Mouse (Mus musculus): Measurements from ENCODE around the gene Smc1a.
A peak's percentile ranks its signal among the peaks of the same experiment; 100 is the strongest.
"Not testable (repeated sequence)": the region's sequence is repeated elsewhere in the genome, so short reads cannot be mapped to it uniquely, and the experiment has no call there.

The Smc1a gene

DNA sequence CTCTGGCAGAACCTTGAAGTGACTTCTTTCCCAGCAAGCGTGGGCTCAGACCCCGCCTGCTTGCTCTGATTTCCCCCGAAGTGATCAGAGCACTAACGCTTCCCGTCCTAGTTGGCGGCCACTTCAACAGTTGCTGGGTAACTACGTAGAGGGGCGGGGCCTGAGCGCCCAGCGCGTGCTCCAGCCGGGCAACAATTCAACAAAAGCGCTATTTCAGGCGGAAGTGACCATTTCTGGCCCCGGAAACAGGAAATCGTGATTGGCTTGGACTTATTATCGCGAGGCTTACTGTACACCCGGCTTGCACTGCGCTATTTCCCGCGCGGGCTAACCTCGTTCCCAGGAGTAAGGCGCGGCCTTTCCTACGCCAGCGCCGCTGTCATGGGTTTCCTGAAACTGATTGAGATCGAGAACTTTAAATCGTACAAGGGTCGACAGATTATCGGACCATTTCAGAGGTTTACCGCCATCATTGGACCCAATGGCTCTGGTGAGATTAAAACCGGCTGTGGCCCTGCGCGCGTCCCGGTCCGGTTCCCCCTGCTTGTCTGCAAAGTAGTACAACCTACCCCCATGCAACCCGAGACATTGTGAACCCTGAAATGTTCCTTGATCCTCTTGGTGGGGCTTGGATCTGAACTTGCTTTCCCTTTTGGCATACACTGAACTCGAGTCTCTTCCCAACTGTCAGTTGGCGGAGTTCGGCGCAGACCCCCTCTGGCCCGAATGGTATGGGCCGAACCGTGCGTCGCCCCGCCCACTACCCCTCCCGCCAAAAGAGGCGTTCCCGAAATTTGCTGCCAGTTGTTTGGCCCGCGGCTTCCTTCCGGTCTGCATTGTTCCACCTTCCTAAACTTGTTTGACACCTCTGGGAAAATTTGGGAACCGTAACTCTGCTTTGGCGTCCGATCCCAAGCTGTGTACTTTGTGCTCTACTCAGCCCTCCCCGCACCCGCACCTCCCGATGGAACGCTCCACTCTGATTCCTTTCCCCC, at the start of gene Smc1a, which contains the start of gene Ribc1:
TSS of gene Smc1a (plus strand) at position 278 of the 995 bp plus-strand sequence.
TSS of gene Ribc1 (minus strand) at position 145 of the 995 bp plus-strand sequence.
- DNase-seq (ENCODE audit: low read depth, low spot score) = peak; percentile 95

- no peak for DNase-seq (ENCODE audit: low read depth, low spot score)
These were observed 17.1 kb upstream of the Smc1a start for GRCm38 (mm10) chrX:151999006-151999710.

DNA sequence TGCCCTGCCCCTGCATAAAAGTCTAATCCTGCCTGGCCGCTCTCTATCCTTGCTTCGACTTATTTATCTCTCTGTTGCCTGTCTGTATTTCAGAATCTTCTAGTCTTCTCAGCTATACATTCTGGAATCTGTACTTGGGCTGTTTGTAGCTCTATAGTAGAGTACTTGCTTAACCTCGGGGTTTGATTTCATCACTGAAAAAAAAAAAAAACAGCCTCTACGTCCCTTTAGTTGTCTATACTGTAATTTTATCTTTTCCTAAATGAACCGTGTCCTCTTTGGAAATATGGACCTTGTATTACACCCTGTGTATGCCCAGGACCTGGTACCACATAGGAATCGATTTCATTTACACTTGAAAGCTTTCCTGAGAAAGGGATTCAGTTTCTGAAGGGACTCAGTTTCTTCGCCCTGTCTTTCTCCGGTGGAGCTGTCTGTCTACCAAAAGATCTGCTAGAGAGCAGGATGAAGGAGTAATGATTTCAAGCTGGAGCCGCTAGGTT, 15.0 kb upstream of the Smc1a start:
- DNase-seq (ENCODE audit: low read depth, low spot score) = no peak

- peak; percentile 85 for DNase-seq (ENCODE audit: low read depth, low spot score)
These were observed 14.2 kb upstream of the Smc1a start, which contains the start of gene Hsd17b10 for GRCm38 (mm10) chrX:152001737-152002710. Gene Hsd17b10 (plus strand): TSS chrX:152001845.

DNA sequence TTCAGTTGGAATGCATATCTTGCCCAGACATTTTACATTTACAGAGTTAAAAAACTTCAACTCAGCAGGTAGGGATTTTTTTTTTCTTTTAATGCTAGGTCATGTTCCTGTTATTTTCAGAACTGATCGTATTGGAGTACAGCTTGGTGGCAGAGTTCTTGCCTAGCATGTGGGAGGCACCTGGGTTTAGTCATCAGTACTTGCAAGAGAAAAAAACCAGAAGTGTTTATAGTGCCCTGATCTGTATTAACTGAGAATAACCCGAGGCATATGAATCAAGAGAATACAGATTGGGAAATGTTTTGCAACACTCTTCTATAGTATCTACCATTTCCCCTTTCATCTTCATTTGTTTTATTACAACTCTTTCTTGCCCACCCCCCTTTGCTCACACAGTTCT, 13.4 kb upstream of the Smc1a start:
- no peak for DNase-seq (ENCODE audit: low read depth, low spot score)

- DNase-seq (ENCODE audit: low read depth, low spot score) = no peak
These were observed 8.4 kb upstream of the Smc1a start for GRCm38 (mm10) chrX:152007863-152008262.

DNA sequence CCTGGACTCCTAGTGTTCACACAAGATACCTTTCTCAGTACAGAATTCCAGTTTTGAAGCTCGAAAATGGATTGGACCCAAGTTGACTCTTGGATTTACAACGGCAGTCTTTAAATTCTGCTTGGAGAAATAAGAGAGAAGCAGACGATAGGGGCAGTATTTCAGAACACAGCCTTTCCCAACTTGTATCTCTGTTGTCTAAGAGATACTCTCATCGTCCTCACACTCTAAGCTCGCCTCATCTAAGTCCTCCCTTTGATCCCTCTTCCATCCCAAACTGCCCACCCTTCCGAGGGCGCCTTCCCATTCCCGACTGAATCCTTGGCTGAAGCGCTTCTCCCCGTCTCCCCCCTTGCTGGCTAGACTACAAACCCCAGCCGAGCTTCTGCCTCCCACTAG, 477 bp upstream of the Smc1a start:
- no peak for DNase-seq (ENCODE audit: low read depth, low spot score)

DNA sequence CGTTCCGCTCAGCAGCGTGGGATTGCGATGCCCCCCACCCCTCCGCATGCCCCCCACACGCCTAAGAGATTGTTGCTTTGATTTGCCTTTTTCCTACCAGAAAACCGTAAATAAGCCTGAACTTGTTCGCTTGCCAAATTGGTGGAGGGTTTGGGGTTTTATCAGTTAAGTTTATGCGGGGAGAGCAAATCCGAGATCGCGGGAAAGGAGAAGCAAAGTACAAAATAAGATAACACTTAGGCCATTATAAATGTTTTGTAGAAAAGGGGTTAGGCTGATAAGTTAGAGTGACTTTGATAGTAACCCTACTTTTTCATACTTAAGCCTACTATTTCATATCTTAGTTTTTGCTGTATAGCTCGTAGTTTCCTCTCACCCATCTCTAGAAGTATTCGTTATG, 958 bp downstream of the Smc1a start:
- DNase-seq (ENCODE audit: low read depth, low spot score) = no peak

GRCm38 (mm10) chrX:152019294-152019693, 3.1 kb downstream of the Smc1a start:
- no peak for DNase-seq (ENCODE audit: low read depth, low spot score)

DNA sequence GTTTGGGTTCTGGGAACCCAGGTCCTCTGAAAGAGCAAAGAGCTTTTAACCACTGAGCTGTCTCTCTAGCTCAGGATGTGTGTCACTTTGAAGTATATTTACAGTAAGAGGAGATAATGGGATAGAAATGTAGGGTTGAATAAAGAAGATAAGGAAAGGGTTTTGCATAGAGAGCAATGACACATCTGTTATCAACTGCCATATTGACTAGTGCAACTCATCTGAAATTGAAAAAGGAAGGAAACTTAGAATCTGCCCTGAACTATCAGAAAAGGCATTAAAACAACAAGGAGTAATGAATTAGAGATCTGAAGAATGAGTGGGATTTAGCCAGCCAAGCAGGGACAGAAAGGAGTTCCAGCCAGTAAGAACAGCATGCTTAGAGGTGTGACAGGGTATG, 23.6 kb downstream of the Smc1a start:
- no peak for DNase-seq (ENCODE audit: low read depth, low spot score)

GRCm38 (mm10) chrX:152047230-152047629, 31.0 kb downstream of the Smc1a start:
- DNase-seq (ENCODE audit: low read depth, low spot score) = peak; percentile 1

- DNase-seq (ENCODE audit: low read depth, low spot score) = no peak
These were observed 36.3 kb downstream of the Smc1a start for GRCm38 (mm10) chrX:152052546-152052945.

DNA sequence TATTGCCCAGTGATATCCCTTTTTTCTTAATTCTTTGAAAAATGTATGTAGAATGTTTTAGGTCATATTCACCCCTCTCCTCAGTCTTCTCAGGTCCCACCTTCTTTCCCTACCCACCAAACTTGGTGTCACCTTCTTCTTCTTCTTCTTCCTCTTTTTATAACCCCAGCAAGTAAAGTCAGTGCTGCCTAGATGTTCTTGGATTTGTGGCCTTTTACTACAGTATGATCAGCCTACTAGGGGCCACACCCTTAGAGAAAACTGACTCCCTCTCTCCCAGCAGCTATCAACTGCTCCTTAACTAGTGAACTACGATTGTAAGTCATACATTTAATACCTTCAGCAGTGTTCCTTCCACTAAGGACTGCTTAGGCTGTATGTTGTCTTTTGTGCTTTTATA, 37.9 kb downstream of the Smc1a start:
- DNase-seq (ENCODE audit: low read depth, low spot score) = no peak

GRCm38 (mm10) chrX:152065674-152066073, 49.4 kb downstream of the Smc1a start:
- DNase-seq (ENCODE audit: low read depth, low spot score) = no peak

DNA sequence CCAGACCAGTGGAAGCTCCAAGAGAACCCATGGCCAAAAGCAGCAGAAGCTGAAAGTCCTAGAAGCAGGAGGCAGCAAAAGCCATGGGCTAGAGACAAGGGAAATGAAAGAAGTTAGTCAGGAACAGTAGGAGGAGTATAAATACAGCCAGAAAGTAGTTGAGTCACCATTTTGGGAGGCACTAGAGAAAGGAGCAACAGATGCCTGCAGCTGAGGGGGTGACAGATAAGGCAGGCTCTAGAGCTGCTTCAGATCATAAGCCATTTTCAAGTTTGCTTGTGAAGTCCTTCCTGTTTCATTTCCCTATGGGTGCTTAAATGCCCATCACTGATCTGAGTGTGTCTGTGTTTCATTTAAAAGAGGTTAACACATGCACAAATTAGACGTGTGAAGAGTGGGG, 51.6 kb downstream of the Smc1a start:
- no peak for DNase-seq (ENCODE audit: low read depth, low spot score)

GRCm38 (mm10) chrX:152089832-152090614, 73.8 kb downstream of the Smc1a start:
- not testable (repeated sequence) for DNase-seq (ENCODE audit: low read depth, low spot score)

DNA sequence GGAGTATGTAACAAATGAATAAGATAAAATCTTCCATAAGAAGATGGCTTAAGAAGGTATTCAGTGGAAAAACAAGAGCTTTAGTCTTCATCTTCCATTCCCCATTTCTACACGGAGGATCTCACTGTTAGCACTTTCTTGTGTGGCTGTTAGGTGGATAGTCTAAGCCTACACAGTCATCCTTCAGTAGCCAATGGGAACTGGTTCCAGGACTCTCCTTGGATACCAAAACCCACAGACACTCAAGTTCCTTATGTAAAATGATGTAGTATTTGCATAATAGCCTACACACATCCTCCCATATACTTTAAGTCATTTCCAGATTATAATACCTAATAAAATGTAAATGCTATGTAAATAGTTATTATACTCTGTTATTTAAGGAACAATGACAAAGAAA, 81.3 kb downstream of the Smc1a start:
- DNase-seq (ENCODE audit: low read depth, low spot score) = no peak
